Mouse (Mus musculus) embryonic facial prominence, embryonic 14.5 days (tissue): ENCODE results near the gene Plcb2. TPM values are rescaled to one million over a fixed set of nuclear protein-coding genes. Genes with fewer than 3 reads are reported as not detected.

Source experiments
- ATAC-seq: fragments of 200-750 bp; cut with Nextera tagmentation; 2 replicates; pipeline ENCODE4 v1.8.0; 2017; ENCODE audit warnings: low read depth, moderate number of reproducible peaks, moderate TSS enrichment
- DNase-seq: peaks from one replicate; pipeline ENCODE4 v3.0.0-alpha.2; 2015; ENCODE audit warnings: low spot score
- H3K27ac ChIP-seq: fragments of 300-500 bp; sonication (generic); replicated peaks from 2 replicates; pipeline ENCODE4 v1.5.1; 2014; ENCODE audit warnings: low read depth, mild to moderate bottlenecking, low read length, moderate library complexity
- H3K27me3 ChIP-seq: fragments of 300-500 bp; sonication (generic); replicated peaks from 2 replicates; pipeline ENCODE4 v1.6.1; 2014; ENCODE audit warnings: low read length; ENCODE audit not compliant: control insufficient read depth, insufficient read depth
- H3K36me3 ChIP-seq: fragments of 300-500 bp; sonication (generic); 2 replicates; pipeline ENCODE4 v1.6.1; 2014; ENCODE audit warnings: low read length, mixed read lengths; ENCODE audit not compliant: control insufficient read depth, insufficient read depth
- H3K4me1 ChIP-seq: fragments of 300-500 bp; sonication (generic); 2 replicates; pipeline ENCODE4 v1.6.1; 2014; ENCODE audit warnings: antibody characterized with exemption, low read length; ENCODE audit not compliant: control insufficient read depth, insufficient read depth
- H3K4me2 ChIP-seq: fragments of 300-500 bp; sonication (generic); 2 replicates; pipeline ENCODE4 v1.6.1; 2014; ENCODE audit warnings: low read depth, mild to moderate bottlenecking, low read length, moderate library complexity, mixed read lengths
- H3K4me3 ChIP-seq: fragments of 300-500 bp; sonication (generic); 2 replicates; pipeline ENCODE4 v1.5.1; 2014; ENCODE audit warnings: low read depth, mild to moderate bottlenecking, low read length
- H3K9ac ChIP-seq: fragments of 300-500 bp; sonication (generic); 2 replicates; pipeline ENCODE4 v1.6.1; 2014; ENCODE audit warnings: low read depth, mild to moderate bottlenecking, low read length, moderate library complexity, mixed read lengths
- H3K9me3 ChIP-seq: fragments of 300-500 bp; sonication (generic); 2 replicates; pipeline ENCODE4 v1.6.1; 2016; ENCODE audit warnings: low read length; ENCODE audit not compliant: control insufficient read depth
- WGBS: fragments of 180-500 bp; shearing (Covaris S2); extraction: QIAGEN DNeasy Blood & Tissue Kit; methylation state at CpG from one replicate; pipeline ENCODE4 v1.1.7; 2014; 5-methylcytosine and 5-hydroxymethylcytosine counted together
- polyA plus RNA-seq: library from polyadenylated mRNA; unstranded; fragments of >200 nt; fragmentation: Nextera tagmentation; extraction: Ambion mirVana; gene quantifications from 2 replicates; pipeline ENCODE4 v1.2.1, GENCODE M21; 2014

Plcb2 gene
- polyA plus RNA-seq, 1 experiment from 2014 or later, result 0.85 TPM

GRCm38 (mm10) chr2:118745232-118745884 lies 17.1 kb upstream of the Plcb2 start, which contains the start of gene Inafm2:
TSS of gene Inafm2 (plus strand) at chr2:118745758.
- H3K27ac ChIP-seq, result no peak within 1 kb of the TSS

GRCm38 (mm10) chr2:118744621-118745020 lies 16.4 kb upstream of the Plcb2 start:
- H3K4me2 ChIP-seq, result peak overlapping the region; percentile 99

More at GRCm38 (mm10) chr2:118745232-118745884, 17.1 kb upstream of the Plcb2 start, which contains the start of gene Inafm2:
- peak within 1 kb of the TSS; percentile 83 for H3K9ac ChIP-seq
- H3K9me3 ChIP-seq, result no peaks in the 10 kb centered on the region
- peak within 1 kb of the TSS; percentile 99 for H3K4me2 ChIP-seq
- 2% methylated on average over 43 of the region's 57 CpGs for WGBS
- H3K4me3 ChIP-seq, result peak within 1 kb of the TSS; percentile 81
- DNase-seq (peak; percentile 97), ATAC-seq (peak; percentile 94)
- H3K27me3 ChIP-seq, result peaks cover 12% of the 10 kb centered on the region
- peaks cover 29% of the 10 kb centered on the region for H3K4me1 ChIP-seq
- peaks cover 5% of the 10 kb centered on the region; the same call in 1 of the 2 replicates for H3K36me3 ChIP-seq

GRCm38 (mm10) chr2:118743261-118743943 lies 15.2 kb upstream of the Plcb2 start:
- no peak overlapping the region for H3K4me3 ChIP-seq
- peaks cover 14% of the 10 kb centered on the region for H3K27me3 ChIP-seq
- no peaks in the 10 kb centered on the region for H3K36me3 ChIP-seq
- DNase-seq (peak; percentile 74), ATAC-seq (no peak)
- H3K27ac ChIP-seq, result no peak overlapping the region
- no peaks in the 10 kb centered on the region for H3K9me3 ChIP-seq
- no peak overlapping the region for H3K9ac ChIP-seq
- H3K4me1 ChIP-seq, result peaks cover 18% of the 10 kb centered on the region
- H3K4me2 ChIP-seq, result no peak overlapping the region
- WGBS, result 27% methylated on average over 8 of the region's 8 CpGs

More at GRCm38 (mm10) chr2:118744621-118745020, 16.4 kb upstream of the Plcb2 start:
- 10% methylated on average over 7 of the region's 7 CpGs for WGBS
- Histone ChIP-seq H3K9ac (peak overlapping the region; percentile 83; the same call in 1 of the 2 replicates), H3K4me3 (peak overlapping the region; percentile 81; the same call in 1 of the 2 replicates), H3K9me3 (no peaks in the 10 kb centered on the region), H3K36me3 (peaks cover 5% of the 10 kb centered on the region; the same call in 1 of the 2 replicates), H3K27me3 (peaks cover 14% of the 10 kb centered on the region), H3K27ac (no peak overlapping the region), H3K4me1 (peaks cover 25% of the 10 kb centered on the region)
- DNase-seq (no peak), ATAC-seq (no peak)

GRCm38 (mm10) chr2:118741183-118741582 lies 12.9 kb upstream of the Plcb2 start:
- Histone ChIP-seq H3K4me2 (no peak overlapping the region), H3K4me3 (no peak overlapping the region), H3K9ac (no peak overlapping the region), H3K4me1 (0 out of 2 replicates have a peak, but pooled peaks cover 6% of the 10 kb centered on the region), H3K9me3 (no peaks in the 10 kb centered on the region), H3K27me3 (peaks cover 14% of the 10 kb centered on the region), H3K36me3 (no peaks in the 10 kb centered on the region), H3K27ac (no peak overlapping the region)
- DNase-seq (no peak), ATAC-seq (no peak)
- 64% methylated on average over 9 of the region's 9 CpGs for WGBS

GRCm38 (mm10) chr2:118740341-118740740 lies 12.1 kb upstream of the Plcb2 start:
- DNase-seq, result no peak
- Histone ChIP-seq H3K27me3 (peaks cover 14% of the 10 kb centered on the region), H3K4me1 (0 out of 2 replicates have a peak, but pooled peaks cover 6% of the 10 kb centered on the region), H3K4me2 (no peak overlapping the region), H3K36me3 (no peaks in the 10 kb centered on the region), H3K4me3 (no peak overlapping the region), H3K9ac (no peak overlapping the region), H3K27ac (no peak overlapping the region), H3K9me3 (no peaks in the 10 kb centered on the region)
- ATAC-seq, result no peak
- 56% methylated on average over 3 of the region's 3 CpGs for WGBS

- H3K36me3 ChIP-seq, result no peaks in the 10 kb centered on the region
- H3K9ac ChIP-seq, result no peak overlapping the region
- DNase-seq, result no peak
- H3K27me3 ChIP-seq, result 0 out of 2 replicates have a peak, but pooled peaks cover 9% of the 10 kb centered on the region
- H3K4me3 ChIP-seq, result no peak overlapping the region
- peaks cover 6% of the 10 kb centered on the region for H3K4me1 ChIP-seq
- 48% methylated on average over 5 of the region's 5 CpGs for WGBS
- no peak for ATAC-seq
- no peaks in the 10 kb centered on the region for H3K9me3 ChIP-seq
- H3K27ac ChIP-seq, result no peak overlapping the region
- no peak overlapping the region for H3K4me2 ChIP-seq
Observed at GRCm38 (mm10) chr2:118733341-118733740, 5.1 kb upstream of the Plcb2 start.

GRCm38 (mm10) chr2:118731981-118732380 lies 3.7 kb upstream of the Plcb2 start:
- no peaks in the 10 kb centered on the region for H3K9me3 ChIP-seq
- WGBS, result 76% methylated on average over 5 of the region's 5 CpGs
- H3K9ac ChIP-seq, result no peak overlapping the region
- H3K36me3 ChIP-seq, result no peaks in the 10 kb centered on the region
- no peak overlapping the region for H3K4me2 ChIP-seq
- no peak for DNase-seq
- no peak overlapping the region for H3K27ac ChIP-seq
- H3K27me3 ChIP-seq, result 0 out of 2 replicates have a peak, but pooled peaks cover 9% of the 10 kb centered on the region
- peaks cover 11% of the 10 kb centered on the region for H3K4me1 ChIP-seq
- H3K4me3 ChIP-seq, result no peak overlapping the region
- ATAC-seq, result no peak

- ATAC-seq (peak; percentile 62), DNase-seq (peak; percentile 79)
- no peaks in the 10 kb centered on the region for H3K9me3 ChIP-seq
- no peaks in the 10 kb centered on the region for H3K36me3 ChIP-seq
- H3K27ac ChIP-seq, result no peak overlapping the region
- H3K4me1 ChIP-seq, result peaks cover 11% of the 10 kb centered on the region
- H3K4me2 ChIP-seq, result no peak overlapping the region
- H3K27me3 ChIP-seq, result 0 out of 2 replicates have a peak, but pooled peaks cover 9% of the 10 kb centered on the region
- H3K9ac ChIP-seq, result no peak overlapping the region
- 3% methylated on average over 3 of the region's 3 CpGs for WGBS
- no peak overlapping the region for H3K4me3 ChIP-seq
Observed at GRCm38 (mm10) chr2:118730622-118730915, 2.3 kb upstream of the Plcb2 start.
